34 mouse cellular contexts compared by ENCODE assay signal in genomic region chr10:98542072-98542471, GRCm38 (mm10).
"Had no signal": no experiment of that assay in that cellular context is flagged by ENCODE, and none has a peak within 500 bp of the region (broad histone marks: within the 10 kb centered on the region; RNA-seq: fewer than 3 reads in every experiment).

No protein-coding gene starts in this region.

- ATAC-seq: hindbrain, embryonic 16.5 days; hindbrain, postnatal 0 days; inflammation-experienced regulatory T-cells, adult 6 months; intestine, embryonic 15.5 days; intestine, embryonic 16.5 days; intestine, postnatal 0 days had no signal

- H3K4me1 ChIP-seq: hindbrain, embryonic 10.5 days; intestine, embryonic 15.5 days had no signal

- DNase-seq: heart, postnatal 10 days; heart, postnatal 14 days; heart, postnatal 36 days; heart, postnatal 4 days; kidney, adult 11 months; kidney, adult 18-20 months; kidney, adult 2 months; kidney, adult 8-10 months; kidney, adult 9 months; kidney, postnatal 10 days; kidney, postnatal 14 days; kidney, postnatal 25 days; kidney, postnatal 36 days; kidney, postnatal 4 days; layer of hippocampus, adult 9-11 months; layer of hippocampus, postnatal 36 days had no signal

- H3K4me2 ChIP-seq: heart, embryonic 12.5 days; heart, embryonic 13.5 days; heart, embryonic 15.5 days; hindbrain, embryonic 12.5 days; hindbrain, embryonic 13.5 days; hindbrain, embryonic 14.5 days; hindbrain, embryonic 15.5 days; intestine, embryonic 15.5 days; kidney, embryonic 15.5 days had no signal

- H3K36me3 ChIP-seq: heart, embryonic 10.5 days; heart, embryonic 12.5 days; heart, embryonic 13.5 days; heart, embryonic 15.5 days; hindbrain, embryonic 10.5 days; hindbrain, embryonic 12.5 days; hindbrain, embryonic 13.5 days; hindbrain, embryonic 15.5 days; intestine, embryonic 15.5 days; kidney, embryonic 15.5 days had no signal

- H3K27ac ChIP-seq: heart, embryonic 10.5 days; heart, embryonic 13.5 days; heart, embryonic 15.5 days; hindbrain, embryonic 10.5 days; hindbrain, embryonic 12.5 days; hindbrain, embryonic 13.5 days; hindbrain, embryonic 14.5 days; hindbrain, embryonic 15.5 days; hindbrain, postnatal 0 days; intestine, embryonic 15.5 days; kidney, embryonic 15.5 days; kidney, postnatal 0 days; layer of hippocampus, adult 2 months had no signal

- H3K27me3 ChIP-seq: heart, embryonic 12.5 days; heart, embryonic 13.5 days; heart, embryonic 15.5 days; hindbrain, embryonic 12.5 days; hindbrain, embryonic 13.5 days; hindbrain, embryonic 15.5 days; intestine, embryonic 15.5 days; kidney, embryonic 15.5 days had no signal

- H3K9me3 ChIP-seq: heart, embryonic 10.5 days; heart, embryonic 12.5 days; heart, embryonic 13.5 days; heart, embryonic 15.5 days; hindbrain, embryonic 10.5 days; hindbrain, embryonic 12.5 days; hindbrain, embryonic 13.5 days; hindbrain, embryonic 15.5 days; intestine, embryonic 15.5 days; kidney, embryonic 15.5 days had no signal

- H3K9ac ChIP-seq: heart, embryonic 12.5 days; heart, embryonic 13.5 days; heart, embryonic 15.5 days; hindbrain, embryonic 12.5 days; hindbrain, embryonic 13.5 days; hindbrain, embryonic 14.5 days; hindbrain, embryonic 15.5 days; intestine, embryonic 15.5 days; kidney, embryonic 15.5 days had no signal

- H3K4me3 ChIP-seq: heart, embryonic 10.5 days; heart, embryonic 12.5 days; heart, embryonic 13.5 days; heart, embryonic 15.5 days; hindbrain, embryonic 10.5 days; hindbrain, embryonic 12.5 days; hindbrain, embryonic 13.5 days; hindbrain, embryonic 15.5 days; intestine, embryonic 15.5 days; kidney, embryonic 15.5 days; layer of hippocampus, adult 2 months had no signal
